Mouse (Mus musculus): ENCODE measurements at regions not wholly inside any gene's neighbourhood (a gene's known extent, or its start where the extent isn't known, plus 50 kb on each side); places are given as distances from the start of the nearest gene placed in this dataset.

DNA sequence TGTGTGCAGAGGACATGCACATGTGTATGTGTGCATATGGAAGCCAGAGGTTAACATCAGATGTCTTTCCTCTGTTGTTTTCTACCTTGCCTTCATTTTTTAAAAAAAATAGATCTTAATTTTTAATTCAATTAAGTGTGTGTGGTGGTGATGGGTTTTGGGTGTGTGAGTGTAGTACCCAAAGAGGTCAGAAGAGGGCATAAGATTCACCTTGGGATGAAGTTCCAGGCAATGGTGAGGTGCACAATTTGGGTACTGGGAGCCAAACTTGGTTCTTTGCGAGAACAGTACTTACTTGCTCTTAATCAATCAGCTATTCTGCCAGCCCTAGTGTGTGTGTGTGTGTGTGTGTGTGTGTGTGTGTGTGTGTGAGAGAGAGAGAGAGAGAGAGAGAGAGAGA lies 106.9 kb upstream of the Gli2 start:
- Histone ChIP-seq H3K4me3 (ENCODE audit: low read depth, low read length) (no peak overlapping the region), H3K4me2 (ENCODE audit: low read depth, low read length) (no peak overlapping the region), H3K9ac (replicated peaks; ENCODE audit: low read depth, low read length) (no peak overlapping the region), H3K36me3 (replicated peaks; ENCODE audit: control insufficient read depth, insufficient read depth, low read length) (no peaks in the 10 kb centered on the region), H3K4me1 (ENCODE audit: control insufficient read depth, insufficient read depth) (no peaks in the 10 kb centered on the region), H3K27ac (ENCODE audit: low read depth) (no peak overlapping the region), H3K9me3 (replicated peaks; ENCODE audit: control insufficient read depth, low read length) (no peaks in the 10 kb centered on the region), H3K27me3 (ENCODE audit: control insufficient read depth, insufficient read depth, low read length) (no peaks in the 10 kb centered on the region)
- 95% methylated on average over 1 of the region's 1 CpGs for WGBS
- DNase-seq (ENCODE audit: low spot score) = no peak
- no peak for ATAC-seq (ENCODE audit: insufficient read depth, low read depth)
- TF ChIP-seq EP300 (IDR thresholded peaks at IDR 0.05; ENCODE audit: low read depth) (no peak), CTCF (IDR thresholded peaks at IDR 0.05; ENCODE audit: low read depth) (0 out of 2 replicates have a peak, but pooled peaks have one; percentile 15)

DNA sequence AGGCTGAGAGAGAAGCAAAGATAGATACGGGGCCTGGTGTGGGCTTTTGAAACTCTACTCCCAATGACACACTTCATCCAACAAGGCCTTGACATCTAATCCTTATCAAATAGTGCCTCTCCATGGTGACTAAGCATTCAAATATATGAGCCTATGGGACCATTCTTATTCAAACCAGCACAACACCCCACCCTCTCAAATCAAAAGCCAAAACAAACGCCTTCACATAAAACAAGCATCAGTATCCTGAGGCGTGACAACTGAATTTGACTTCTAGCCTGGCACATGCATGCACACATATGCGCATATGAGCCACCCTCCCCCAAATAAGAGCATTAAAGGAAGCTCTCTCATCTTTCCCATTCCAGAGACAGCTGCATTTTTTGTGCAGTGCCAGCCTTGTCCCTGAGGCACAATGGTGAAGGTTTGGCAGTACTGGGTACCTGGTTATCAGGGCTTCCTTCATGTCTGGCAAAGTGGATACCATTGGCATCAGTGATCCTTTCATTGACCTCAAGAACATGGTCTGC lies 103.8 kb upstream of the Gli2 start:
- Histone ChIP-seq H3K4me1 (ENCODE audit: control insufficient read depth, insufficient read depth) (no peaks in the 10 kb centered on the region), H3K27ac (ENCODE audit: low read depth) (no peak overlapping the region), H3K36me3 (replicated peaks; ENCODE audit: control insufficient read depth, insufficient read depth, low read length) (no peaks in the 10 kb centered on the region), H3K4me2 (ENCODE audit: low read depth, low read length) (no peak overlapping the region), H3K4me3 (ENCODE audit: low read depth, low read length) (no peak overlapping the region), H3K27me3 (ENCODE audit: control insufficient read depth, insufficient read depth, low read length) (no peaks in the 10 kb centered on the region), H3K9me3 (replicated peaks; ENCODE audit: control insufficient read depth, low read length) (no peaks in the 10 kb centered on the region), H3K9ac (replicated peaks; ENCODE audit: low read depth, low read length) (no peak overlapping the region)
- DNase-seq (ENCODE audit: low spot score) = no peak
- TF ChIP-seq EP300 (IDR thresholded peaks at IDR 0.05; ENCODE audit: low read depth) (no peak), CTCF (IDR thresholded peaks at IDR 0.05; ENCODE audit: low read depth) (no peak)
- ATAC-seq (ENCODE audit: insufficient read depth, low read depth) = no peak
- 84% methylated on average over 4 of the region's 4 CpGs for WGBS

DNA sequence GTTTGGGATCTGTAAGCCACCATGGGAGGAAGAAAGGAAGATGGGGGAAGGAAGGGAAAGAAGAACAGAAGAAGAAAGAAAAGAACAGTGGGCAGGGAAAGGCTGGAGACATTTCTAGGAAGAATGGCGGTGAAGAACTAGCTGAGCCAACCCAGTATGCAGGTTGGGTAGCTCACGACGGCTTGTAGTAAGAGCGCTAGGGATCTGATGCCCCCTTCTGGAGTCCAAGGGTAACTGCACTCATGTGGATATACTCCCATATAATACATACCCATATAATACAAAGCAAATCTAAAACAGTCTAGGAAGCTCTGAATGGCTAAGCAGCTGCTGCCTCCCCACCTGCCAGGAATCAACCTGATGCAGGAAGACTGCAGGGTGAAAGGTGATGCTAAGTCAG lies 100.2 kb upstream of the Gli2 start:
- H3K4me1 ChIP-seq (ENCODE audit: control insufficient read depth, insufficient read depth) = no peaks in the 10 kb centered on the region
- no peaks in the 10 kb centered on the region for H3K27me3 ChIP-seq (ENCODE audit: control insufficient read depth, insufficient read depth, low read length)
- no peak for DNase-seq (ENCODE audit: low spot score)
- H3K4me3 ChIP-seq (ENCODE audit: low read depth, low read length) = no peak overlapping the region
- no peak overlapping the region for H3K9ac ChIP-seq (replicated peaks; ENCODE audit: low read depth, low read length)
- H3K9me3 ChIP-seq (replicated peaks; ENCODE audit: control insufficient read depth, low read length) = no peaks in the 10 kb centered on the region
- H3K36me3 ChIP-seq (replicated peaks; ENCODE audit: control insufficient read depth, insufficient read depth, low read length) = no peaks in the 10 kb centered on the region
- no peak overlapping the region for H3K4me2 ChIP-seq (ENCODE audit: low read depth, low read length)
- no peak overlapping the region for H3K27ac ChIP-seq (ENCODE audit: low read depth)
- WGBS = 91% methylated on average over 4 of the region's 4 CpGs
- ATAC-seq (ENCODE audit: insufficient read depth, low read depth) = no peak
- TF ChIP-seq CTCF (IDR thresholded peaks at IDR 0.05; ENCODE audit: low read depth) (no peak), EP300 (IDR thresholded peaks at IDR 0.05; ENCODE audit: low read depth) (no peak)

GRCm38 (mm10) chr1:119152776-119153175 lies 99.4 kb upstream of the Gli2 start:
- 82% methylated on average over 6 of the region's 6 CpGs for WGBS
- Histone ChIP-seq H3K27me3 (ENCODE audit: control insufficient read depth, insufficient read depth, low read length) (no peaks in the 10 kb centered on the region), H3K27ac (ENCODE audit: low read depth) (no peak overlapping the region), H3K9me3 (replicated peaks; ENCODE audit: control insufficient read depth, low read length) (no peaks in the 10 kb centered on the region), H3K4me2 (ENCODE audit: low read depth, low read length) (no peak overlapping the region), H3K36me3 (replicated peaks; ENCODE audit: control insufficient read depth, insufficient read depth, low read length) (no peaks in the 10 kb centered on the region), H3K4me3 (ENCODE audit: low read depth, low read length) (no peak overlapping the region), H3K4me1 (ENCODE audit: control insufficient read depth, insufficient read depth) (no peaks in the 10 kb centered on the region), H3K9ac (replicated peaks; ENCODE audit: low read depth, low read length) (no peak overlapping the region)
- no peak for ATAC-seq (ENCODE audit: insufficient read depth, low read depth)
- DNase-seq (ENCODE audit: low spot score) = no peak
- no peak for TF ChIP-seq CTCF (IDR thresholded peaks at IDR 0.05; ENCODE audit: low read depth)
- TF ChIP-seq EP300 (IDR thresholded peaks at IDR 0.05; ENCODE audit: low read depth) = no peak

GRCm38 (mm10) chr1:119147506-119147905 lies 94.1 kb upstream of the Gli2 start:
- H3K9ac ChIP-seq (replicated peaks; ENCODE audit: low read depth, low read length) = no peak overlapping the region
- H3K27me3 ChIP-seq (ENCODE audit: control insufficient read depth, insufficient read depth, low read length) = no peaks in the 10 kb centered on the region
- ATAC-seq (ENCODE audit: insufficient read depth, low read depth) (no peak), DNase-seq (ENCODE audit: low spot score) (no peak)
- 85% methylated on average over 2 of the region's 2 CpGs for WGBS
- no peak for TF ChIP-seq EP300 (IDR thresholded peaks at IDR 0.05; ENCODE audit: low read depth)
- no peak for TF ChIP-seq CTCF (IDR thresholded peaks at IDR 0.05; ENCODE audit: low read depth)
- H3K4me1 ChIP-seq (ENCODE audit: control insufficient read depth, insufficient read depth) = no peaks in the 10 kb centered on the region
- H3K4me2 ChIP-seq (ENCODE audit: low read depth, low read length) = no peak overlapping the region
- H3K36me3 ChIP-seq (replicated peaks; ENCODE audit: control insufficient read depth, insufficient read depth, low read length) = no peaks in the 10 kb centered on the region
- H3K27ac ChIP-seq (ENCODE audit: low read depth) = no peak overlapping the region
- no peak overlapping the region for H3K4me3 ChIP-seq (ENCODE audit: low read depth, low read length)
- H3K9me3 ChIP-seq (replicated peaks; ENCODE audit: control insufficient read depth, low read length) = no peaks in the 10 kb centered on the region

GRCm38 (mm10) chr1:119143808-119144207 lies 90.4 kb upstream of the Gli2 start:
- ATAC-seq (ENCODE audit: insufficient read depth, low read depth) (no peak), DNase-seq (ENCODE audit: low spot score) (no peak)
- TF ChIP-seq EP300 (IDR thresholded peaks at IDR 0.05; ENCODE audit: low read depth) = no peak
- Histone ChIP-seq H3K9me3 (replicated peaks; ENCODE audit: control insufficient read depth, low read length) (no peaks in the 10 kb centered on the region), H3K36me3 (replicated peaks; ENCODE audit: control insufficient read depth, insufficient read depth, low read length) (no peaks in the 10 kb centered on the region), H3K4me3 (ENCODE audit: low read depth, low read length) (no peak overlapping the region), H3K9ac (replicated peaks; ENCODE audit: low read depth, low read length) (no peak overlapping the region), H3K4me1 (ENCODE audit: control insufficient read depth, insufficient read depth) (no peaks in the 10 kb centered on the region), H3K4me2 (ENCODE audit: low read depth, low read length) (no peak overlapping the region), H3K27ac (ENCODE audit: low read depth) (no peak overlapping the region), H3K27me3 (ENCODE audit: control insufficient read depth, insufficient read depth, low read length) (no peaks in the 10 kb centered on the region)
- 69% methylated on average over 11 of the region's 11 CpGs for WGBS

All from heart, postnatal 0 days (tissue).